Mouse (Mus musculus) layer of hippocampus, adult 18-20 months (tissue): ENCODE results near the gene Slc7a11. TPM values are rescaled to one million over a fixed set of nuclear protein-coding genes. Genes with fewer than 3 reads are reported as not detected.

Experiments
- DNase-seq, 2 experiments: peaks; one replicate each; pipeline ENCODE4 v3.0.0; 2022; ENCODE audit warnings: low spot score in 2 of 2
- total RNA-seq, 2 experiments: library from RNA; stranded (reverse); gene quantifications; 2 replicates each; pipeline ENCODE4 v1.2.3; 2021

Gene Slc7a11
- total RNA-seq, 2 experiments from 2014 or later: 23.4 to 24.0 TPM

DNA sequence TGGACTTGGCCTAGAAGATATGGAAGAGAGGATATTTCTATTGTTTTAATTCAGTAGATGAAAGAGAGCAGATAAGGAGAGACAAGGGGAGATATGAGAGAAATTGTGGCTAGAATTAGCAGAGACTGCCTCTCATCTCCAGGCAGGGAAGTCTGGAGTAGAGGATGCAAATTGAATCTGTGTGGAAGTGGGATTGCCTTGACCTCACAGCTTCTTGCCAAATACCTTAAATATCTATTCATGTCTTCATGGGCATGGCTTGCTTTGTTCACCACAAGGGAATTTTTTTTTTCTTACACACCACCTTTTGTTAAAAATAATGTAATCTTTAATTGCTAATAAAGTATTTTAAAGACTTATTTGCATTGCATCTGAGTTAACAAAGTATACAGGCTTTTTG, 441.3 kb downstream of the Slc7a11 start:
- DNase-seq: no peak

DNA sequence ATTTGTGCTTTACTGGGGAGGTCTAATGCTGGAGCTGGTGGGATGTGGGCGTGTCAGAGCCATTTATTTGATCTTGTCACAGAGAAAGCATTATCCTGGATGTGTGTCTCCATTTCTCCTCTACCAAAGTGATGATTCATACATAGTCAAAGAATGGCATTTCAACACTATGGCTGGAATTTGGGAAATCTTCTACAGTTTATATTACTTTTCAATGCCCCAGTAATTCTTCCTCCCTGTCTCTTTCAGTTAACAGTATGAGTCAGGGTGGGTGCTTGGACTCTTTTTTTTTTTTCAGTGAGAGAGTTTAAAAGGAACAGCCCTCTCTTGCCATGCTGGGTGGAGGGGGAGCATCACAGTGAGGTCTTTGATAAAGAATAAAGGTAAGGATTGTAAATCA, 441.8 kb downstream of the Slc7a11 start:
- DNase-seq: no peak

DNA sequence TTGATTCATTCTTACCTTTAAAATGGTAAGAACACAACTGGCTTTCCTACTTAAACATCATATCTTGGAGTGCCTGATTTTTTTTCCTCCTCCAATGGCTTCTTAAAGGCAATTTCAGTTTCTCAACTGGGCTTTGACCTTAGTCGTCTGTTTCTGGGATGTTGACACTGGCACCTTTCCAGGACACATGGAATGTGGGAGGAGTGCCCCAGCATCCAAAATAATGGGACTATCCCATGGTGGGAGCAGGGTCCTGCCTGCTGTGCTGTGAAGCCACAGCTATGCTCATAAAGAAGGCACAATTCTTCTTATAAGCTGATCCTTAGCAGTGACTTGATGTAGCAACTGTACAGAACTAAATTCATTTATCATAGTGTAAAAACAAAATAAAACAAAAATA, 450.5 kb downstream of the Slc7a11 start:
- no peak for DNase-seq

- DNase-seq: no peak
These were observed 456.2 kb downstream of the Slc7a11 start for GRCm38 (mm10) chr3:49987236-49987635.

DNA sequence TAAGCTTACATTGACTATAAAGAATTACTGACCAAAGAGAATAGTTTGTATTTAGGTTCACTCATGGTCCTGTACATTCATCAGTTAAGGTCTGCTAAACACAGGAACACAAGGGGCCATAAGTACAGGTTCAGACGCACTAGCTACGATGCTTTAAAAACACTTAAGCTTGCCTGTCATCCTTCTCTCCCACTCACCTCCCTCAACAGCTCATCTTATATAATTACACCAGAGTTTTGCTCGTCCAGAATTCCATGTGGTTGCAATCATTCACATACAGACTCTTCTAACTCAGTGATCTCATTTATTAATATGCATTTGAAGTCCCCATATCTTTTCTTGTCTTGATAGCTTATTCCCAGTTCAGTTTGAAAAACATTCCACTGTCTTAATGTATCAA, 458.6 kb downstream of the Slc7a11 start:
- DNase-seq: no peak

- peak in 1 of 2 experiments; percentile 4 for DNase-seq
These were observed 459.8 kb downstream of the Slc7a11 start for GRCm38 (mm10) chr3:49983429-49984268.

DNA sequence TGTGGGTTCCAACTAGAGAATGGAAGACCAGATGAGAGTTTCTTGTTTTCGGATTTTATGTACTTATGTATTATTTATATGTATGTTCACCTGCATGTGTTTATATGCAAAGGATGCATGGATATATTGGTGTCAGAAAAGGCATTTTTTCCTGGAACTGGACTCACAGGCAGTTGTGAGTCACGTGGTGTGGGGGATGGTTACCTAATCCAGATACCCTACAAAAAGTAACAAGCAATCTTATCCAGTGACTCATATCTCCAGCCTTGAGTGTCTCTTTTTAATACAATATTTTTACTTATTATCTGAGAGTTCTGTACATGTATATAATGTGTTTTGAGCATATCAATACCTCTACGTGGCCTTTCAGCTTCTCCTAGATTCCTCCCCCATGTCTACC, 469.4 kb downstream of the Slc7a11 start:
- DNase-seq: no peak

GRCm38 (mm10) chr3:49965569-49965968, 477.8 kb downstream of the Slc7a11 start:
- no peak for DNase-seq

DNA sequence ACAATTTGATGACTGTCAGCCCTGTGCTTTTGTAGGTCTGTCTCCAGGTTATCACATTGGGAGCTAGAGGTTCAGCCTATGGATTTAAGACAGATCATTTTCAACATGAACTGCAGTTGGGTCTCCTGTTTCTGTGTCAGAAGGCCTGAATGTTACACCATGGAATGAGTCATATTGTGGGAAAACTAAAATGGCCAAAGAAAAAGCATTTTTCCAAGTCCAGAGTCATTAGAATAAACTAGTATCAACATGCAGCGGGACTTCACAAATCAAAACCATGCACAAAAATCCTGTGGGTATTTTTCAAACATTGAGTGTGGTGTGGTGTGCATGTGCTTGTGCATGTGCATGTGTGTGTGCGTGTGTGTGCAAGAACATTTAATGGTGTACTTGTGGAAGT, 482.8 kb downstream of the Slc7a11 start:
- no peak for DNase-seq

- no peak for DNase-seq
These were observed 496.6 kb downstream of the Slc7a11 start for GRCm38 (mm10) chr3:49946845-49947244.

DNA sequence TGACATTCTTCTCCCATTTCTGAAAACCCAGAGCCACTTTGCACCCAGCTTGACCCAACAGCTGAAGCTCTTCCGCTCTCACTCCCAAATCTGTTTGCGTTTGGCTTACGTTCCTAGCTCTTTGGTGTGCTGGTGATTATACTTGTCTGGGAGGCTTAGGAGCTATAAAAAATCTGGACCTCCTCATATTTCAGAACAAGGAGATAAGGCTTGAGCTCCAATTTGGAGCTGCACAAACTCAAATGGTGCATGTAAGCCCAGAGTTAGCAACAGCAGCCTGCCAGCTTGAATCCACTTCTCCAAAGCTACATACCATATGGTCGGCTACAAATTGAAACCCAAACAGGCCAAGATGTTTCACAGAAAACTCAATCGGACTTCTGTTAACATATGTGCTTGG, 498.6 kb downstream of the Slc7a11 start:
- DNase-seq: peak; percentile 33 to 53

DNA sequence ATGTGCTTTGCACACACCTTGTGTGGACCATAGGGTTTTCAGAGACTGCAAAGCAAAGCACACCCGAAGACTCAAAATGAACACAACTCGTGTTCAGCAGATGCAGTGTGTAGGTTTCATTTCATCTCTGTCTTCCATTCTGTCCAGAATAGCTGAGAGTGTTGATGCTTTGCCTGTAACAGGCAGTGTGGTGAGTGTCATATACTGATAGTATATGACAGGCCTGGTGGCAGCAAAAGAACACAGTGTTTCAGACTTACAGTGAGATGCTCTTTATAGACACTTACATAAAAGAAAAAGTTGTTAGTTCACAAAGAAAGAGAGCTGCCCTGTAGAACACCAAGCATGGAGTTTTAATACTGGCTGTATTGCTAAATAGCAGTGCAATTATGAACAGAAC, 505.8 kb downstream of the Slc7a11 start:
- DNase-seq: no peak

DNA sequence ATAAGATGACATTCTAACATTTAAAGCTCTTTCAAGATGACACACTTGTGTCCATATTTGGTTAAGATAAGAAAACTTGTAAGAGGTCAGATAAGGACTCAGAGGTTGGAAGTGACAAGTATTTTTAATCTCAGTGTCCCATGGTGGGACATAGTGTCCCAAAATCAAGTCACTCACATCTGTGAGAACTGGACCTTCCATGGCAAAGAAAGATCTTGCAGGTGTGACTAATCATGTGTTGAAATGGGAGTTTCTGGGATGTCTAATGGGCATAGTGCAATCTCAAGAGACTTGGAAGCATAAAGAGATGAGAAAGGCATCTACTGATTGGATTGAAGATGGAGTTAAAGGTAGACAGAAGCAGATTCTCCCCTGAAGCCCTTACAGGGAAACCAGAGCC, 513.9 kb downstream of the Slc7a11 start:
- no peak for DNase-seq

- DNase-seq: no peak
These were observed 514.7 kb downstream of the Slc7a11 start for GRCm38 (mm10) chr3:49928509-49929263.

DNA sequence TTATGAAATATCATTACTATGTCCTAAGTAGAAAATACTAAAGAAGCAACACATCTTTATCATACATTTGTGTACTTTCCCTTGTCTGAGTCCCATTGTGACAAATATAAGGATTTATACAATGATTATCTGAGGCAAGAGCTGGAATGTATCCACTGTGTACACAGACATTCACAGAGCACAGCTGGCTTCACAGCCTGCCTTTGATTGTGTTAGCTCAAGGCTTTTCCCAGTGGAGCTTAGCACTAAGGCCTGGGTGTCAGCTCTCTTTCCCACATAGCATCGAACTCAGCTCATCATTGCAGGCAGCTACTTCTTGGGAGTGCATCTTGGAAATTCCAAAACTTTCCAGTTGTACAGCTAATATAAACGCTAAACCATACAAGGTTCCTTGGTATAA, 529.5 kb downstream of the Slc7a11 start:
- no peak for DNase-seq

- DNase-seq: no peak
These were observed 532.5 kb downstream of the Slc7a11 start for GRCm38 (mm10) chr3:49910922-49911321.

DNA sequence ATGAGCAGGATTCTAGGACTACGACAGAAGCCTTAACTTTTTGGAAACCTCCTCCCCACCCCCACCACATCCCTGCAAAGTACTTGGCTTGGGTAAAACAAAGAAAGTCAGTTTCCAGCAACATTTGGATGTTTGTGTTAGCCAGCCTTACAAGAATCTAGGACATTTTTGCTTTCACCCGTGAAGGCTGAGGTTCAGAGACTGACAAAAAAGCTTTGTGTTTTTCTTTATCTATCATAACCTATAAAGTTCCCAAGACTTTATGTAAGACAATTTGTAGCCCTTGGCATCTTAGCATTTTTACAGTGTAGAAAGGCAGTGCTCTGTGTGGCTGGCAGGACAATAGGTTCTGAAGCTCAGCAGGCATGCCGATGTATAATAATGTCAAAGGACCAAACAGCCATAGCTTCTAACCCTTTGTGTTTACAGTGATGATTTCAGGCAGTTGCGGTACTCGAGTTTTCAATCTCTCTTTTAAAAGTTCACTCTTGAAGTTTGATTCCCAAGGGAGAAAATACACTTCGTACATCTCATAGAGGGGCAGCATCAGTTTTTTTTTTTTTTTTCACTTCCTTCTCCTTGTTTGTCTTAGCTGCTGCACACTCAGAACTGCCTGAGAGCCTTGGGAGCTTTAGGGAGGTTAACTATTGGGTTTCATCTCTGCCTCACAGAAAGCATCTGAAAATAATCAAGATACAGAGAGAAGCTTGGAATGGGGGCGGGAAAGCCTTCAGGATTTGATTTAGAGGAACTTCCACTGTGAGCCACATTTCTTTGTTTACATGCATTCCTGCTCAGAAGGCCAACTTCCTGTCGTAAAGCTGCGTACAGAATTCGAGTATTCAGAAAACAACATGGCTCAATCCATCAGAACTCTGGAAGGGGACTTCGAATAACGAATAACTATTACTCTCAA, 534.7 kb downstream of the Slc7a11 start:
- DNase-seq: no peak

DNA sequence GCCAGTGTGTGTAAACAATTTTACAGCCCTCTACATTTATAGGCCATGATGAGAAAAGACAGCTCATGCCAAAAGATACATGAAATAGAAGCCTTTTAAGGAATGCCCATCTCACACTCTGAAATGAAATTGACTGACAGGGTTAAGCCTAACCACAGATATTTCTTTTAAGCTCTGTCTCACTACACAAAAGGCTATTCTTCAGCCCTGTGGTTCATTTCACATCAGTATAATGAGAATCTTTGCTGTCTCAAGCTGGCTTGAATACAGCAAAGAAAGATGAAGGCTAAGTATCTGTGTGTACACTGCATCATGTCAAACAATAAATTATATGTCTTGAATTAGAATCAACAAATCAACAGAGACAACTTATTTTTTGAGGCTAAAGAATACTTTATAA, 549.5 kb downstream of the Slc7a11 start:
- DNase-seq: no peak

DNA sequence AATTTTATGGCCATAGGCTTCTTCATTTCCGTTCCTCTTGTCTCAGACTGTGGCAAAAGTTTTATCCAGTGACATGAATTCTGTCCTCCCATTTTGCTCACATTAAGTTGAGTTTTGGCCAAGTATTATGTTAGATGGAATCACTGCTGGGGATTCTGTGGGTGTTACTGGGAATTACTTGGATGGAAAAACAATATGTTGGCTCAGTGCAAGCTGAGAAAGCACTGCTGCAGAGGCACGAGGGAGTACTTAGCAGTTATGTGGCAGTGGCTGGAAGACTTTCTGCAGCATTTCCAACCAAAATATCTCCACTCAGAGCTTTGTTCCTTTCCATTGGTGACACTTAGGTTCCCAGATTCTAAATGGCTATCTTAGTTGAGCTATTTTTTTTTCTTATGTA, 556.1 kb downstream of the Slc7a11 start:
- DNase-seq: no peak

DNA sequence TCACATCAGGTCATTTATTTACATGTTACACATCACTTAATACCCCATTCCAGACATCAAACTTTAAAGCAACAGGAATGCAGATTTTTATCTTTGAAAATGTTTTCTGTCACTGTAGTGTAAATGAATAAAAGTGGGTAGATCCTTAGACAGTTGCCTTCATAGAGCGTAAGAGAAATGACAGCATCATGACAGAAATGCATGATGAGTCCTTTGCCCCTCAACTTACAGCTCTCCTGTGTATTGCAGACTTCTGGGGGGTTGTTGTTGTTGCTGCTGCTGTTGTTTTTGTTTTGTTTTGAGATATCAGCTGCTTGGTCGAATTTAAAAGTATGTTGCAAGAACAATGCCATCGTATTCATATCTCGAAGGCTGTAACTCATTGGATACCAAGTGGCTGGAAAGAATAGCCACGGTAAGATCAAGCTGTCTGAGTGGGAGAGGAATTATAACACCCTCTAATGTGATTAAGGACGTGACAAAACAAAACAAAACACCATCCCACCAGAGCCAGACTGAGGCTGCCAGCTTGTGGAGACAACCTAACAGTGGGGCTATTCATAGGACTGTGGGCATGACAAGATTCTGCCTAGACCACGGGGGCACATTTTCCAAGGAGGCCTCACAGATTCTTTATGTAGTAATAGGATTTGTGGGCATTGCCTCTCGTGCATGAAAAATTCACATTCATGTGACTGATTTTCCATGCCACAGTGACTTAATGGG, 557.0 kb downstream of the Slc7a11 start:
- no peak for DNase-seq

GRCm38 (mm10) chr3:49880496-49880895, 562.9 kb downstream of the Slc7a11 start:
- no peak for DNase-seq
